In genomic region chr3:159477250-159477962, GRCm38 (mm10) we compare ENCODE assay signal across 28 mouse cellular contexts. TPM values are rescaled to one million over a fixed set of nuclear protein-coding genes. Genes with fewer than 3 reads are reported as not detected.
"Had no signal": no experiment of that assay in that cellular context is flagged by ENCODE, and none has a peak within 500 bp of the region (broad histone marks: within the 10 kb centered on the region; RNA-seq: fewer than 3 reads in every experiment).

No protein-coding gene starts in this region.

- H3K36me3 ChIP-seq: heart, embryonic 13.5 days; heart, embryonic 15.5 days; hindbrain, embryonic 13.5 days; hindbrain, embryonic 15.5 days; kidney, embryonic 15.5 days; limb, embryonic 10.5 days; limb, embryonic 12.5 days; liver, embryonic 13.5 days; liver, embryonic 15.5 days had no signal

- H3K9ac ChIP-seq: heart, embryonic 13.5 days; heart, embryonic 15.5 days; hindbrain, embryonic 13.5 days; hindbrain, embryonic 15.5 days; kidney, embryonic 15.5 days; limb, embryonic 12.5 days; liver, embryonic 13.5 days; liver, embryonic 15.5 days had no signal

- ATAC-seq: hindbrain, postnatal 0 days had no signal

- H3K4me1 ChIP-seq: heart, embryonic 13.5 days; heart, embryonic 15.5 days; hindbrain, embryonic 13.5 days; hindbrain, embryonic 15.5 days; kidney, embryonic 15.5 days; limb, embryonic 10.5 days; limb, embryonic 12.5 days; liver, embryonic 13.5 days; liver, embryonic 15.5 days had no signal

- H3K4me3 ChIP-seq: heart, adult 2 months; heart, embryonic 13.5 days; heart, embryonic 15.5 days; hindbrain, embryonic 13.5 days; hindbrain, embryonic 15.5 days; kidney, embryonic 15.5 days; layer of hippocampus, adult 2 months; left cerebral cortex, adult 2 months; limb, embryonic 10.5 days; limb, embryonic 12.5 days; liver, embryonic 13.5 days; liver, embryonic 15.5 days had no signal

- H3K4me2 ChIP-seq: heart, embryonic 11.5 days; heart, embryonic 13.5 days; heart, embryonic 15.5 days; hindbrain, embryonic 13.5 days; hindbrain, embryonic 15.5 days; kidney, embryonic 15.5 days; limb, embryonic 12.5 days; liver, embryonic 11.5 days; liver, embryonic 13.5 days; liver, embryonic 15.5 days had no signal

- DNase-seq: gastrocnemius, postnatal 14 days; gastrocnemius, postnatal 36 days; heart, adult 11 months; heart, adult 2 months; heart, postnatal 14 days; heart, postnatal 36 days; kidney, adult 11 months; kidney, adult 2 months; kidney, adult 9 months; kidney, postnatal 14 days; kidney, postnatal 36 days; liver; liver, embryonic 13.5 days had no signal

- H3K27ac ChIP-seq: heart, adult 2 months; heart, embryonic 13.5 days; heart, embryonic 15.5 days; hindbrain, embryonic 13.5 days; hindbrain, embryonic 15.5 days; hindbrain, postnatal 0 days; kidney, embryonic 15.5 days; kidney, postnatal 0 days; layer of hippocampus, adult 2 months; left cerebral cortex, adult 2 months; limb, embryonic 10.5 days; limb, embryonic 12.5 days; liver, embryonic 13.5 days; liver, embryonic 15.5 days had no signal

- H3K9me3 ChIP-seq: heart, embryonic 13.5 days; heart, embryonic 15.5 days; hindbrain, embryonic 13.5 days; hindbrain, embryonic 15.5 days; kidney, embryonic 15.5 days; limb, embryonic 10.5 days; limb, embryonic 12.5 days; liver, embryonic 13.5 days; liver, embryonic 15.5 days had no signal

- H3K27me3 ChIP-seq: heart, embryonic 13.5 days; heart, embryonic 15.5 days; hindbrain, embryonic 13.5 days; hindbrain, embryonic 15.5 days; kidney, embryonic 15.5 days; limb, embryonic 12.5 days; liver, embryonic 13.5 days; liver, embryonic 15.5 days had no signal

RNA-seq across cellular contexts. Expression of gene Depdc1a, which starts 17.8 kb away (rescaled TPM):
- total RNA-seq: gastrocnemius, adult 8-10 months; heart, adult 2 months; left cerebral cortex, adult 2 months had no signal
- polyA plus RNA-seq: heart, adult 2 months; kidney, adult 2 months had no signal
